Mouse (Mus musculus) MEL (cell line): ENCODE measurements around the gene Slc4a2. TPM values are rescaled to one million over a fixed set of nuclear protein-coding genes. Genes with fewer than 3 reads are reported as not detected.

ENCODE experiments used
- DNase-seq: peaks from one replicate; pipeline ENCODE4 v3.0.0; 2011; ENCODE audit warnings: low read depth, low spot score
- H3K27ac ChIP-seq: 2 replicates; pipeline ENCODE4 v1.5.1; 2012; ENCODE audit warnings: low read depth, mild to moderate bottlenecking, control low read depth, low read length, moderate library complexity; ENCODE audit not compliant: control insufficient read depth
- H3K27me3 ChIP-seq, 2 experiments: fragments of 150-350 bp in 1 of 2; sonication (generic) in 1 of 2; 2 replicates each; pipeline ENCODE4 v1.6.1; 2012; ENCODE audit warnings: low read length in 2 of 2, mild to moderate bottlenecking in 2 of 2, improper control_type of control experiment in 1 of 2, moderate library complexity in 1 of 2; ENCODE audit not compliant: insufficient read depth in 2 of 2, control insufficient read depth in 1 of 2
- H3K36me3 ChIP-seq, 2 experiments: 2 replicates each; pipeline ENCODE4 v1.6.1; 2012 to 2014; ENCODE audit warnings: low read length in 2 of 2, improper control_type of control experiment in 1 of 2, inconsistent platforms in 1 of 2, mild to moderate bottlenecking in 1 of 2; ENCODE audit not compliant: insufficient read depth in 2 of 2, control insufficient read depth in 1 of 2
- H3K4me1 ChIP-seq, 2 experiments: fragments of 150-350 bp in 1 of 2; sonication (generic) in 1 of 2; 2 replicates each; pipeline ENCODE4 v1.6.1; 2012; ENCODE audit warnings: low read length in 2 of 2, improper control_type of control experiment in 1 of 2, mild to moderate bottlenecking in 1 of 2; ENCODE audit not compliant: insufficient read depth in 2 of 2, control insufficient read depth in 1 of 2
- H3K4me3 ChIP-seq, 2 experiments: fragments of 150-350 bp in 1 of 2; sonication (generic) in 1 of 2; 2 replicates each; pipeline ENCODE4 v1.5.1; 2012; ENCODE audit warnings: low read depth in 2 of 2, low read length in 2 of 2, mild to moderate bottlenecking in 2 of 2, moderate library complexity in 2 of 2, control low read depth in 1 of 2, improper control_type of control experiment in 1 of 2; ENCODE audit not compliant: control insufficient read depth in 1 of 2, insufficient read depth in 1 of 2
- H3K79me2 ChIP-seq: 2 replicates; pipeline ENCODE4 v1.6.1; 2012; ENCODE audit warnings: mild to moderate bottlenecking, low read length, moderate library complexity; ENCODE audit not compliant: control insufficient read depth, poor library complexity, insufficient read depth
- H3K9ac ChIP-seq: 2 replicates; pipeline ENCODE4 v1.6.1; 2012; ENCODE audit warnings: low read depth, mild to moderate bottlenecking, control low read depth, low read length, moderate library complexity; ENCODE audit not compliant: control insufficient read depth, poor library complexity, severe bottlenecking
- H3K9me3 ChIP-seq: fragments of 150-350 bp; sonication (generic); replicated peaks from 2 replicates; pipeline ENCODE4 v1.6.1; 2012; ENCODE audit warnings: mild to moderate bottlenecking, low read length, improper control_type of control experiment, moderate library complexity; ENCODE audit not compliant: insufficient read depth
- BHLHE40 ChIP-seq: IDR thresholded peaks from 2 replicates; pipeline ENCODE4 v1.6.1; 2012; ENCODE audit warnings: low read depth, mild to moderate bottlenecking, inconsistent platforms, low read length, improper control_type of control experiment, borderline replicate concordance
- CHD1 ChIP-seq: IDR thresholded peaks from 2 replicates; pipeline ENCODE4 v1.6.1; 2012; ENCODE audit warnings: low read depth, mild to moderate bottlenecking, inconsistent platforms, low read length, improper control_type of control experiment
- CTCF ChIP-seq, 3 experiments: IDR thresholded peaks in 2 of 3; conservative IDR thresholded peaks in 1 of 3; 2 replicates each; pipeline ENCODE4 v1.5.1; 2011 to 2012; ENCODE audit warnings: low read length in 3 of 3, low read depth in 2 of 3, mild to moderate bottlenecking in 2 of 3, improper control_type of control experiment in 1 of 3, inconsistent platforms in 1 of 3, mixed read lengths in 1 of 3, moderate library complexity in 1 of 3; ENCODE audit not compliant: control insufficient read depth in 1 of 3, insufficient read depth in 1 of 3, poor library complexity in 1 of 3, severe bottlenecking in 1 of 3
- ETS1 ChIP-seq: IDR thresholded peaks from 2 replicates; pipeline ENCODE4 v1.6.1; 2012; ENCODE audit warnings: low read depth, mild to moderate bottlenecking, inconsistent platforms, low read length, improper control_type of control experiment, moderate library complexity
- GABPA ChIP-seq: IDR thresholded peaks from 2 replicates; pipeline ENCODE4 v1.6.1; 2012; ENCODE audit warnings: low read depth, mild to moderate bottlenecking, inconsistent platforms, low read length, improper control_type of control experiment, moderate library complexity
- GATA1 ChIP-seq: IDR thresholded peaks from 2 replicates; pipeline ENCODE4 v1.6.1; 2011; ENCODE audit warnings: low read depth, low read length, improper control_type of control experiment
- HCFC1 ChIP-seq: IDR thresholded peaks from 2 replicates; pipeline ENCODE4 v1.6.1; 2012; ENCODE audit warnings: low read depth, mild to moderate bottlenecking, inconsistent platforms, low read length, improper control_type of control experiment, moderate library complexity
- JUND ChIP-seq: IDR thresholded peaks from 2 replicates; pipeline ENCODE4 v1.6.1; 2011; ENCODE audit warnings: low read depth, mild to moderate bottlenecking, improper control_type of control experiment, low read length
- KAT2A ChIP-seq: conservative IDR thresholded peaks from 2 replicates; pipeline ENCODE4 v1.6.1; 2012; ENCODE audit warnings: low read depth, low read length, improper control_type of control experiment, inconsistent platforms
- MAFK ChIP-seq: IDR thresholded peaks from 2 replicates; pipeline ENCODE4 v1.6.1; 2011; ENCODE audit warnings: low read depth, mild to moderate bottlenecking, low read length, improper control_type of control experiment, borderline replicate concordance
- MAX ChIP-seq: IDR thresholded peaks from 2 replicates; pipeline ENCODE4 v1.6.1; 2011; ENCODE audit warnings: low read length, improper control_type of control experiment
- NELFE ChIP-seq: IDR thresholded peaks from 2 replicates; pipeline ENCODE4 v1.6.1; 2011; ENCODE audit warnings: low read depth, low read length, improper control_type of control experiment
- POLR2AphosphoS2 ChIP-seq: IDR thresholded peaks from 2 replicates; pipeline ENCODE4 v1.6.1; 2011; ENCODE audit warnings: low read length, improper control_type of control experiment
- POLR2AphosphoS5 ChIP-seq: IDR thresholded peaks from 2 replicates; pipeline ENCODE4 v1.6.1; 2012; ENCODE audit warnings: low read depth, borderline replicate concordance, mild to moderate bottlenecking, inconsistent platforms, low read length, moderate library complexity, mixed read lengths
- RCOR1 ChIP-seq: IDR thresholded peaks from 2 replicates; pipeline ENCODE4 v1.6.1; 2012; ENCODE audit warnings: low read depth, mild to moderate bottlenecking, inconsistent platforms, low read length, improper control_type of control experiment
- SIN3A ChIP-seq: IDR thresholded peaks from 2 replicates; pipeline ENCODE4 v1.6.1; 2012; ENCODE audit warnings: low read length, improper control_type of control experiment, inconsistent platforms
- SMC3 ChIP-seq: IDR thresholded peaks from 2 replicates; pipeline ENCODE4 v1.6.1; 2011; ENCODE audit warnings: low read depth, low read length, improper control_type of control experiment
- TAL1 ChIP-seq: IDR thresholded peaks from 2 replicates; pipeline ENCODE4 v1.6.1; 2012; ENCODE audit warnings: mild to moderate bottlenecking, inconsistent platforms, low read length, moderate library complexity, mixed read lengths
- USF1 ChIP-seq: IDR thresholded peaks from 2 replicates; pipeline ENCODE4 v1.6.1; 2014; ENCODE audit warnings: low read depth, mild to moderate bottlenecking, inconsistent platforms, low read length, improper control_type of control experiment, moderate library complexity
- USF2 ChIP-seq, 2 experiments: IDR thresholded peaks; 2 replicates each; pipeline ENCODE4 v1.6.1; 2011 to 2012; ENCODE audit warnings: improper control_type of control experiment in 2 of 2, low read length in 2 of 2, borderline replicate concordance in 1 of 2, inconsistent platforms in 1 of 2, low read depth in 1 of 2, mild to moderate bottlenecking in 1 of 2; ENCODE audit not compliant: insufficient read depth in 1 of 2
- ZMIZ1 ChIP-seq: IDR thresholded peaks from 2 replicates; pipeline ENCODE4 v1.6.1; 2012; ENCODE audit warnings: low read depth, mild to moderate bottlenecking, inconsistent platforms, low read length, improper control_type of control experiment, moderate library complexity
- ZNF384 ChIP-seq: IDR thresholded peaks from 2 replicates; pipeline ENCODE4 v1.6.1; 2012; ENCODE audit warnings: low read depth, mild to moderate bottlenecking, inconsistent platforms, low read length, improper control_type of control experiment
- polyA plus RNA-seq, 2 experiments: library from polyadenylated mRNA; stranded (reverse) in 1 of 2; unstranded in 1 of 2; fragments of >175 nt in 1 of 2; fragments of >200 nt in 1 of 2; gene quantifications; 2 replicates each; pipeline versions ENCODE4 v1.2.1 to v1.2.4; 2012; ENCODE audit warnings: low replicate concordance in 2 of 2, low read depth in 1 of 2; ENCODE audit not compliant: insufficient read length in 2 of 2, insufficient read depth in 1 of 2, missing spikeins in 1 of 2
- total RNA-seq: library from RNA; depleted of rRNA; stranded (reverse); fragments of 300-350 nt; gene quantifications from 2 replicates; pipeline ENCODE4 v1.2.3, GENCODE M21; 2012

Gene Slc4a2
- total and polyA plus RNA-seq, 3 experiments: 20.9 to 56.3 TPM; not detected in 1

DNA sequence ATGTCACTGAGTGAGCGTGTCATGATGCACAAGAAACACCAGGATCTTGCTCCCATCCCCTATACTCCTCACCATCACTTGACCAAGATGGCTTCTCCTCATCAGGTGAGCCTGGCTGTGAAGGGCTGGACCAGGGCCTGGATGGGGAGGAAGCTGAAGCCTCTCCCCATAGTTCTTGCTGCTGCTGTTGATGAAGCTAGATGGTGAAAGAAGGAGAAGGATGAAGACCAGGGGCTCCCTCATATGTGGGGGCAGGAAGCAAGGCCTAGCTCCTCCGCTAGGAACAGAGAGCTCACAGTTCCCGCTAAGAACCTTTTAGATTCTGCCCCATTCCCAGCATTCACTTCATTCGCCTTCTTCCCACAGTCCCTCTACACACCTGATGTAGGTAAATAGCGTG, 38.3 kb upstream of the Slc4a2 start:
- no peak overlapping the region for H3K4me3 ChIP-seq
- H3K79me2 ChIP-seq: peaks cover 29% of the 10 kb centered on the region
- H3K27me3 ChIP-seq: no peaks in the 10 kb centered on the region
- DNase-seq: no peak
- no peak overlapping the region for H3K9ac ChIP-seq
- no peak for TF ChIP-seq HCFC1
- no peak for TF ChIP-seq SIN3A
- TF ChIP-seq TAL1: no peak
- no peak for TF ChIP-seq USF1
- TF ChIP-seq SMC3: no peak
- TF ChIP-seq RCOR1: no peak
- no peak for TF ChIP-seq BHLHE40
- no peak for TF ChIP-seq CTCF (IDR thresholded peaks at IDR 0.05 in 2 of 3, conservative IDR thresholded peaks at IDR 0.05 in 1 of 3; ENCODE audit: control insufficient read depth in 1 of 3, insufficient read depth in 1 of 3, low read depth in 2 of 3, low read length in 3 of 3, poor library complexity in 1 of 3, severe bottlenecking in 1 of 3)
- no peak for TF ChIP-seq ZMIZ1
- no peak for TF ChIP-seq ETS1
- TF ChIP-seq NELFE: no peak
- no peak for TF ChIP-seq CHD1
- no peak for TF ChIP-seq GATA1
- TF ChIP-seq JUND: no peak
- no peak for TF ChIP-seq POLR2AphosphoS5
- no peak for TF ChIP-seq GABPA
- TF ChIP-seq MAX: no peak
- TF ChIP-seq POLR2AphosphoS2: no peak
- H3K4me1 ChIP-seq: peaks cover 19 to 66% of the 10 kb centered on the region in 2 experiments
- H3K9me3 ChIP-seq: no peaks in the 10 kb centered on the region
- H3K36me3 ChIP-seq: peaks cover 0 to 44% of the 10 kb centered on the region in 2 experiments; a peak in 2 of 4 replicates
- H3K27ac ChIP-seq: no peak overlapping the region

DNA sequence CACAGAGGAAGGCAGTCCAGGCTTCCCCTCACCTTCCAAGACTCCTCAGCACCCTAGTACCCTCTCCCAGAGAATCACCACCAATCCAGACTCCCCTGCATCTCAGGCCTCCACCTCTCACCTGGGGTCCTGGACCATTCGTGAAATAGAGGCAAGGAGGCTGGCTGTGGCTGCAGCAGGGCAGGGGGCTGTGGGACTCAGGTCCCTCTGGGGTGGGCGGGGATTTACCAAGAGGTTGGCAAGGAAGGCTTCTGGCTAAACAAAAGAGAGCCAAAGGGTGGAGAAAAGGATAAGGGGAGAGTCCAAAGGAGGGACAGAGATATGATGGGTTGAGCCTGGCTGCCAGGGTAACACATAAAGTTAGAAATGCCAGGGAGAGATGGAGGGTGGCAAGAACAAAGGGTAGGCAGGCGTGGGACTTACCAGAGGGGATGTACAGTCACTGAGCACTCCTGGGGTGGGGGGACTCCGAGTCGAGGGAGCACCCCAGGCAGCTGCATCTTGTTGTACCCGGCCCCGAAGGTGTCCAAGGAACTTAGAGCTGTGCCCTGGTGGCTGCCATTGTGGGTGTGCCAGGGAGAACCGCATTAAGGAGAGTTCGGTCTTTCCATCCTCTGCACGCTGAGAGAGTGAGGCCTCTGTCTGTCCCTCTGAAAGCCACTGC, 37.6 kb upstream of the Slc4a2 start:
- H3K9ac ChIP-seq: peak overlapping the region; percentile 77
- DNase-seq: no peak
- peaks cover 29% of the 10 kb centered on the region for H3K79me2 ChIP-seq
- no peak overlapping the region; a peak in 1 of 4 replicates for H3K4me3 ChIP-seq
- no peaks in the 10 kb centered on the region for H3K9me3 ChIP-seq
- H3K27me3 ChIP-seq: no peaks in the 10 kb centered on the region
- H3K27ac ChIP-seq: no peak overlapping the region
- TF ChIP-seq USF2 (IDR thresholded peaks at IDR 0.05; ENCODE audit: borderline replicate concordance in 1 of 2, insufficient read depth in 1 of 2, low read depth in 1 of 2, low read length in 2 of 2) (no peak), NELFE (no peak), ZNF384 (no peak), GATA1 (no peak), JUND (no peak), KAT2A (no peak), ZMIZ1 (no peak), ETS1 (no peak), HCFC1 (no peak), MAFK (no peak), TAL1 (no peak)
- peaks cover 18 to 60% of the 10 kb centered on the region in 2 experiments for H3K4me1 ChIP-seq
- H3K36me3 ChIP-seq: peaks cover 0 to 38% of the 10 kb centered on the region in 2 experiments; a peak in 2 of 4 replicates
